Mouse (Mus musculus) layer of hippocampus, postnatal 10 days (tissue): Measurements from ENCODE around the gene Mtch1. TPM values are rescaled to one million over a fixed set of nuclear protein-coding genes. Genes with fewer than 3 reads are reported as not detected.
"Not testable (repeated sequence)": the region's sequence is repeated elsewhere in the genome, so short reads cannot be mapped to it uniquely, and the experiment has no call there.

Source experiments
- DNase-seq, 2 experiments: peaks; one replicate each; pipeline ENCODE4 v3.0.0; 2021; ENCODE audit warnings: low spot score in 2 of 2
- total RNA-seq, 2 experiments: library from RNA; stranded (reverse); gene quantifications; 2 replicates each; pipeline ENCODE4 v1.2.3; 2021

The Mtch1 gene
- total RNA-seq, 2 experiments from 2014 or later: 505 to 511 TPM

DNA sequence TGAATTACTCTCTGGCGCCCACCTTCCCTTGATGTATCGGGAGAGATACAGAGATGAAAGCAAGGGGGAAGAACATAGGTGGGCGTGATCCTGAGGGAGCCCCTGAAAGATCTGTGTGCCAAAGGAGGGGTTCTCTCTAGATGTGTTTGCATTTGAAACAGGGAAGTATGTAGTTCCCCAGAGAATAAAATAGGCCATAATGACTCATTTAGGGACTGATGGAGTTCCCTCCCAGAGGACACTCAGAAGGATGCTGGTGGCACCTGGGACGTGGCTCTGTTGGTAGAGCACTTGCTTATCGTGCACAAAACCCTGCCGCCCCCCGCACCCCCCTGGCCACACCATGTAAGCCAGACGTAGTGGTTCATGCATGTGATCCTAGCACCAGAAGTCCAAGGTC, 15.4 kb upstream of the Mtch1 start:
- DNase-seq: no peak

DNA sequence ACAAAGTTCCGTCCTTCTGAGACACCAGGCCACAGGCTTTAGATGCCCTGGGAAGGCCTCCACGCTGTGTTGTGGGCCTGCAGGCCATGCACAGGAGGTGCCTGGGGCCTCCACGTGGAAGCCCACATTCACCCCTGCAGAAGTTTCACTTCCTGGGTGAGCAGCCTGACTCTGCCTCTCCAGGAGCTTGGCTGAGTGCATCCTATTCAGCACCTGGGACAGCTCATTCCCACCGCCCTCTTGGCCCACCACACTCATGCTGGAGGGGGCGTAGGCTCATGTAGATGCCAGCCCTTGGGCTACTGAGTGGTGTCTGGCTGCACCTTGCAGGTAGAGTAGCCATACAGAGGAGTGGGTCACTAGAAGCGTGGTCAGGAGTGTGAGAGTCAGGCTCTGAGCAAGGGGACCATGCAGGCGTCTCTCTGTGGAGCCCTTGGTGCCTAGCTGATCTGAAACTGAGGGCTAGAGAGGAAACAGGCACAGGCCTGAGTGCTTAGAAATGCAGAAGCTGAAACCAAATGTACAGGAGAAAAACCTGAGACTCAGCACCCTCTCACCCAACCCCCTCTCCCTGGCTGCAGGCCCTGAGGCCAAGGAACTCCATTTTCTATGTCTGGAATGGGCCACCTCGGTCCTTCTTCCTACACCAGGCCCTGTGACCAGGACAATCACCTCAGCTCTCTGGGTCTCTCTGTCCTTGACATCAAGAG, 14.4 kb upstream of the Mtch1 start:
- DNase-seq: no peak

DNA sequence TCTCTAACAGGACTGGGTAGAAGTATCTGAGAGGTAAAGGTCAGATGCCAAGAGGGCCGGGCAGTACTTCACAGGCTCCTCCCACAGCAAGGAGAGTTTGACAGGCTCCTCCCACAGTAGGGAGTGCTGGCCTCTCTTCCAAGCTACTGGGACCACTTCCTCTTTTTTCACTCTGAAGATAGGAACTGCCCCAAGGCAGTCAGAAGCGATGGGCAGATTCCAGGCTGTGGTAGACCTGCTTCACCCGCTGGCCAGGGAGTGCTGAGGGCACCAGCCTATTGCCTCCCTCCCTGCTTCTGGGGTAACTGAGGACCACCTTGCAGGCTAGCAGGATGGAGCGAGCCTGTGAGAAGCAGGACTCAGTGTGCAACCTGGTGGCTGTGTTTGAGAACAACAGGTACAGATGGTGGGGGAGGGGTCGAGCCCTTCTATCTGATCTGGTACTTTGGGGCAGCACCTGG, 13.1 kb upstream of the Mtch1 start, which contains the start of gene Fgd2:
Gene Fgd2, plus strand, starts transcription at position 154 of the 461 bp plus-strand sequence.
- no peak for DNase-seq

DNA sequence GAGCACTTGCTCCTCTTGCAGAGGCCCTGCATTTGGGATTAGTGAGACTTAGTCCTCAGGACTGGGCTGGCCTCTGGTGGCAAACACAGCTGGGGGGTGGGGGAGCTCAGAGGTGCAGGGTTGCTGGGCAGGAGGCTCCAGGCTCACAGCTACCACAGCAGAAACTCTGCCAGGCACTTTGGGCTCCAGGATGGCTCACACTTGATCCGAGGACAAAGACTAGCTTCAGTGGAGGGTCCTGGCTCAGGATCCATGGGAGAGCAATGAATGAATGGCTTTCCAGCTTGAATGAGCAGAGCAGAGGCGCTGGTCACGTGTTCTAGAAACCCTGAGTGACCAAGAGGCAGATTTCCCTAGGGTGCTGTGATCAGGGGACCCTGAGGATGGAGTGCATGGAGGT, 11.2 kb upstream of the Mtch1 start:
- DNase-seq: no peak

DNA sequence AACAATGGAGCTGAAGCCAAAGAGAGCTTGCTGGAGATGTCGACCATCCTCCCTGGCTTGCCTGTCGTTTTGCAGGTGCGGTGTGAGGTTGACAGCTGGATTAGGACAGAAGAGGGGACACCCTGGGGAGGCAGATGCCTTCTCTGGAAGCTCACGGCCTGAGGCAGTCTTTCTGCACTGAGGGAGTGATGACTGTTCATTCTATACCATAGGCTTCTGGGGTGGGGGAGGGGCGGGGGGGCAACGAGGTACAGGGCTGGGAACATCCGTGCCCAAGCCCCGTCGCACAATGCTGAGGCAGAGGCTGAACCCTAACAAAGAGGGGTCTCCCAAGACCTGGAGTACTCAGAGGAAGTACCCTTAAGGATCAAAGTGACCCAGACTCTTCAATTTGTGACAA, 9.1 kb upstream of the Mtch1 start:
- no peak for DNase-seq

DNA sequence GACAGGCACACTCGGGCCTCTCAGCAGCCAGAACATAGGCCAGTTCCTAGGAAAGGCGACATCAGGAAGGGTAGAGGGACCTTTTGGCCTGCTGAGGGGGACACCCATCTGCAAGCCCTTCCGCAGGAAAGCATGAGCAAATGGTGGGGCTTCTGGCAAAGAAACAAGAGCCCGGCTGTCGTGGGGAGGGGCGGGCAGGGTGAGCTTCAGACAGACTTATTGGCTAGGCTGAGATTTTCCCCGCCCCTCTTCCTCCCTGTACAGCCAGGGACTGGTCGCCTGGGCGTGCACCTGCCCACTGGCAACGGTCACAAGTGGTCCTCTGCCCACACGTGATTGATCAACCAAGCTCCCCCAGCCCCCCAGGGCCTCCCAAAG, 8.7 kb upstream of the Mtch1 start:
- DNase-seq: peak; percentile 64 to 75

DNA sequence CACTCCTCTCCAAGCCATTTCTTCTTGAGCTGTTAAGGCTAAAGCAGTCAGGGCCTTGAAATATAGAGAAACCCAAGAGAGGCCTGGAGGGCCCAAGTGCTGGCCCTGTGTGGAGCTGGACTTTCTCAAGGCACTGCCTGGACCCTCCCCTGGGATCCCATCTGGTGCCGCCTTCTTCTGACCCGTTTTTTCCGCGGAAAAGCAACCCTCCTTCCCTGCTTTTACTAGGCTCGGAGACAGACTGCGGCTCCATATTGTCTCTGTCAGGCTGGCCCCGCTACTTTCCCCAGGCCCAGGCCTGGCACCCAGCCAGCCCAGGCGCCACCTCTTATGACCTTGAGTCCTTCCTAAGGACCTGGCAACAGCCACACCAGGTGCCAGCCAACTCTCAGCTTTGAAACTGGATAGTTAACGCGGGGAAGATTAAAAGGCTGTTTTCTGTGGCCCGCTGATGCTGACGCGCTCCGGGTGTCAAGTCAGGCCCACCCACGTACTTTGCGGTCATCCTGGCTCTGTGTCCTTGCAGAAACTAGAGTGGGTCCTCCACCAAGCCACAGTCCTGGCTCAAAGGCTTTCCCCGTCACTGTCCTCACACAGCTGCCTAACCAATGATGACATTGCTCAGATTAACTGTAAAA, 8.2 kb upstream of the Mtch1 start:
- DNase-seq: peak; percentile 51 to 67

DNA sequence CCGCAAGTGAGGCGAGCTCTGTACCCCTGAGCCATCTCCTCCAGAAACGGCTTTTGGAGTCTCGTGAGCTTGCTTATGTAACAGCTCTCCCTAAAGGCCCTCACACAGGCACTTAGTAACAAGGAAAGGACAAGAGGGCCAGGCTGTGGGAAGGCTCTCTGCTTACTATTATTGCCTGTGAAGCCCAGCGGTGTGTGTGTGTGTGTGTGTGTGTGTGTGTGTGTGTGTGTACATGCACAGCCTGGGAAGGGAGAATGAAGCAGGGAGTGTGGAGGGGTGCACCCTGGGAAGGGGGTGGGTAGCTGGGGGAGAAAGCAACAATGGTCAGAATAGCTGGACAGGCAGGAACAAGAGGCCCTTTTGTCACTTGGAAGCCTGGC, 7.7 kb upstream of the Mtch1 start:
- DNase-seq: no peak

DNA sequence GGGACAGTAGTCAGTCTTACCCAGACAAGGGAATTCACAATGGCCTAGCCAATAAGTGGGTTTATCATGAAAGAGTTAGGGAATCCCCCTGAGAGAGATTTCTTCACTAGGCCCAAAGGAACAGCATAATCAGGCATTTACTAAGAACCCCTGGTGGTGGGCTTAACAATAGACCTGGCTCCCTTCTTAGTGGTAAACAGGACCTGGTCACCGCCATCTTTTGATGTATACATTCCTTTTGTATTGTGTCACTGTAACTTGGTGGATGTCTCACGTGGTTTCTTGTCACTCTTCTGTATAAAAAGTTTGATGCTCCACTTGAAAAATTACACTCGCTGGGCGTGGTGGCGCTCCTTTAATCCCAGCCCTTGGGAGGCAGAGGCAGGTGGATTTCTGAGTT, 3.3 kb upstream of the Mtch1 start:
- not testable (repeated sequence) for DNase-seq

DNA sequence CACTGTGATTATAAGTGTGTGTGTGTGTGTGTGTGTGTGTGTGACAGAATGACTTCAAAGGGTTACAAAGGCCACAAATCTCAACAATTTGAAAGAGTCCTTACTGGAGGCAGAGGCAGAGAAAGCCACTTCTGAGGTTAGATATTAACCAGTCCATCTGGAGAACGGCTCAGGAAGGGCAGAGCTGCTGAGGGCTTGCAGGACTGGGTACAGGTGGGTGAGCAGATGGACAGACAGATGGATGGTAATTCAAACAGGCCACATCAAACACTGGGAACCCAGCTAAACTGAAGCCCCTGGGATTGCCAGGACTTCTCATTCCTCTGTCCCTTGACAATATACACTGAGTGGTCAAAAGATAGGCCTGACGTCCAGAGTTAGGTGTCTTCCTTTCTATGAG, 1.3 kb upstream of the Mtch1 start:
- no peak for DNase-seq

DNA sequence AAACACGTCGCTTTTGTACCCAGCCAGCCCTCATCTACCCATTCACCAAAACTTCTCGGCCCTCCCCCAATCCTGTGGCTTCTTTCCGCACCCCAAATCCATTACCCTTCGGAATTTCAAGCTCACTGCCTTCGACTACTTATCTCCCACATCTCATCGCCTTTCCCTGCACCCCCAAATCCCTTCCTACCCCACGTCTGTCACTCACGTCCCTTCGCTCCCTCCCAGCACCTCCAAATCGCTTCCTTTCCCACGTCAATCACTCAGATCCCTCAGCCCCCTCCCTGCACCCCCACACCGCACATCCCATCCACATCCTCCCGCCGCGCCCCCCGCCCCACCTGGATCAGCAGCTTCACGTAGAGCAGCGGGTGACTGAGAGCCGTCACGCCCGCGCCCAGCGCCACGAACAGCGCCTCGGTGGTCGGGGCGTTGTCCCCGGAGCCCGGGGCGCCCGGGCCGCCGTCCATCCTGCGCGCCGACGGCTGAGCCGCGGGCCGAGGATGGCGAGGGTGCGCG, 549 bp downstream of the Mtch1 start:
- peak; percentile 52 to 63 for DNase-seq

DNA sequence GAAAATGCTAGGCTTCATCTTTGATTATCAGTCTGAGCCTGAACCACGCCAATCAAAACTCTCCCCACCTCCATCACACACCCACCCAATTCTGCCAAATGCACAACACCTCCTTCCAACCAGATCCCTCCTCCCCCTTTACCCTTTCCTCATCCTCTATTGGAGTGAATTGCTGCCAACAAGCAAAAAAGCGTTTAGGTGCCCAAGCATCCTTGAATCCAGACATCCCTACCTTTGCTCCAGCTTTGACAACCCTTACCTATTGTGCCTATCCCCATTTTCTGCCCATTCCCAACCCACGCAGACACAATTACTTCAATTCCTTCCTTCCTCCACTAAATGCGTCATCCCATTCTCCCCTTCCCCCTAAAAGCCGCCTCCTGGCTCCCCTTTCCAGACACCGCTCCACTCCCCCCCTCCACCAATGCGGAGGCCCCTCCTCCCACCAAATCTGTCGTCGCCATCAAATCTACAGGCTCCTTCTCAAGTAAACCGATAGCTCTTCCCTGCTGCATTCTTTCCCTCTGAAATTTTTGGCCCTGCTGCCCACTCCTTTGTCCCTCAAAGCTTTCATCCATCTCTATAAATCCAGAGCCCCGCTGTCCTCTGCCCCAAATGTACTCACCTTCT, 1.1 kb downstream of the Mtch1 start:
- DNase-seq: peak; percentile 68 to 70

DNA sequence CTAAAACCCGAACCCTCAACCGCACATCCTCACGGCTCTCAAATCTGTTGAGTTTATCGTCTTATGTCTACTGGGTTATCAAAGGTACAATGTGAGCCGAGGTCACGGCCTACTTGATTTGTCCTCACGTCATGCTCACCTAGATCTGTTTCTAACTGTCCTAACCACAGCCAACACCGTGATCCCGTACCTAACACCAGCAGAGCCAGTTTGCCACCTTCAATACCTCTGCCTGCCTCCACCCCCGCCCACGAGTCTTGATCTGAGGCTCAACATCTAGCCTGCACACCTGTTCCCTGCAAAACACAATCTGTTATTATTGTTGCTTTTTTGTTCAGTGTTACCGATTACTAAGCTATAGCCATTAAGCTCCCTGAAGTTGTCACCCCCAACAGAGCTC, 2.5 kb downstream of the Mtch1 start:
- DNase-seq: no peak

DNA sequence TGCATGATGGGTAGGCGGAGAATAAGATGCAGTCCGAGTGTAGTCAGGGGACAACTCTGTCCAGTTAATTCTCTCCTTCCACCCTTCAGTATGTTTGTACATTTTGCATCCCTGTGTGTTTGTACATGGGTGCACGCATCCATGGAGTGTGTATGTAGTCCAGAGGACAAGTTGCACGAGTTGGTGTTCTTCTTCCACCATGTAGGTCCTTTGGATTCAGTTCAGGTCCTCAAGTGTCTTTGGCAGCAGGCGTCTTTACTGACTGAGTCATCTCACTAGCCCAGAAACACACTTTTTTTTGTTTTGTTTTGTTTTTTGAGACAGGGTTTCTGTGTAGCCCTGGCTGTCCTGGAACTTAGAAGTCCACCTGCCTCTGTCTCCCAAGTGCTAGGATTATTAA, 4.5 kb downstream of the Mtch1 start:
- no peak for DNase-seq

DNA sequence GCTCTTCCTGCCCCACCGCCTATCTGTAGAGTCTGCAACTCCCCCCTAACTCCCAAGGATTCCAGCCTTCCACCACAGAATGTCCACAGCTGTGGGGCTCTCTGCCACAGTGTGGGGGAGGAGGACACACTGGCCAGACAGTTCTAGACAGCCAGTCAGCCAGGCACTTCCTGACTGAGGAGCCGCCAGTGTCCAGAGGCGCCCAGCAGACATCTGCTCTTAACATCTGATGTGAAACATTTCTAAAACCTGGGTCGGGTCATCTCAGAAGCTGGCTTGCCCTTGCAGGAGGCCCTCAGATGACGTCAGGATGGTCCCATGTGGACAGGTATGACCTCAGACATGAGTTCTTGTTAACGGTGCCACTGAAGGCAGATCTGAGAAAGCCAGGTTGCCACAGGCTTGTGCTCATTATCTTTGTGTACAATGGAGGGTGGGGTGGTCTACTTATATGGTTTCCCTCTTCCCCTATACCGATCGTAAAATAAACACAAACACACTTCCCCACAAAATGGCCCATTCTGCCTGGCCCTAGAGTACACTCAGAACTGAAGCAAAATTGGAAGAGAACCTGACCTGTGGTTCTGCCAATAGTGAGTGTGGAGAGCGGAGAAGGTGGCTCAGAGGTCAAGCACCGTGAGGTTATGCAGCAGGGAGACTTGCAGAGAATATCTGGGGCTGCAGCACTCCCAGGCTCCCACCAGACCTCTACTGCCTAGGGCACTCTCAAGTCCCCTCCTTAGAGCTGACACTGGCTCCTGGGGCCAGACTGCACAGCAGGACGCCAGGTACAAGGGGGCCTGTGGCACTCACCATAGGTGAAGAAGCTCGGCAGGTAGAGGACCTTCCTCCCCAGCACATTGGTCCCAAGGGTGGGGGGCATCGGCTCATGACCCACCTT, 5.5 kb downstream of the Mtch1 start:
- DNase-seq: no peak

DNA sequence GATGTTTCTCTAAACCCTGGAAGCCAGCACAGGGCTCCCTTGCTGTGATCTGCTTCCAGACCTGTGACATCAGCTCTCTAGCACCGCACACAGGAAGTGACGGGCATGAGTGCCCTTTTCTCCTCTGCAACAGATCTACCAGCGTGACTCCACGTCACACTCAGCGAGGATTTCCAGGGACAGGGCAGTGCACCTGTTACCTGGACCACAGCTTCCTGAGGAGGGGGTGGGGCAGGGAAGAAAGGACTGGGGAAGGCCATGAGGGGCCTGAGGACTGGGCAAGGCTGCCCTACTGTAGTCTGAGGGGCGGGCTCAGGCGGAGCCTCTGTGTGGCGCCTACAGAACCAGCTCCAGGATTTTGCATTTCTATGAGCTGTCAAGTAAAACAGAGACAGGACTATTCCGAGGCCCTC, 6.1 kb downstream of the Mtch1 start:
- DNase-seq: no peak

DNA sequence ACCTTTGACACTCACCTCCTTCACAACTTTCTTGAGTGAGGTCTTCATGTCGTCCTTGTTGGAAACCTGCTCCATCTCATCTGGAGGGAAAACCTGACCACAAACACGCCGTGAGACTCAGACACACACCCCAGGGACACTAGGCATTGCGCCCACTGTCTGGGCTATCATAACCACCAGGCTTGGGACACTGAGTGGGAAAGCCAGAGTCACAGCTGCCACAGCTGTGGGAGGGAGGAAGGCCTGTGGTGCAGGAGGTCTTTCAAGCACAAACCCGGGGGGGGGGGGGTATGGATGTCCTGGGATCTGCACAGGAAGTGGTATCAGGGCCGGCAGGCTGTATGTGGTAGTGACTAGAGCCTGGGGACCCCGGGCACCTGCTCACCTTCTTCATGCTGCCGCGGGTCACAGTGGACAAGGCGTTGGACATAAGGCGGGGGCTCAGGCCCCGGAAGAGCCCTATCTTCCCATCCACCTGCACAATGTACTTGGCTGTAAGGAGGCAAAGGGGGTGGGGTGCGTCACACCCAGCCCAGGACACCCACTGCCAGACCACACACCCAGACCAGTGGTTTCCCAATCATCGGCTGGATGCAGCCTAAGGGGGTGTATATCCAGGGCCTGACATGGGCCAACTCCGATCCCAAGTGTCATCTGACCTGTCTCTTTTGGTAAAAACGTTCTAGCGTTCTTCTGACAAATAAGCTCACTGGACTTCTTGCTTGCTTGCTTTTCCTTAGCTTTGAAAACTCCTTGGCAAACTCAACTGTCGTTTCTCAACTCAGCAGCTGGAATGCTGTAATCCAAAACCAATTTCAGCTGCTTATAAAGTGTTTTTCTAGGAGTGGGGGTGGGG, 7.1 kb downstream of the Mtch1 start:
- no peak for DNase-seq

DNA sequence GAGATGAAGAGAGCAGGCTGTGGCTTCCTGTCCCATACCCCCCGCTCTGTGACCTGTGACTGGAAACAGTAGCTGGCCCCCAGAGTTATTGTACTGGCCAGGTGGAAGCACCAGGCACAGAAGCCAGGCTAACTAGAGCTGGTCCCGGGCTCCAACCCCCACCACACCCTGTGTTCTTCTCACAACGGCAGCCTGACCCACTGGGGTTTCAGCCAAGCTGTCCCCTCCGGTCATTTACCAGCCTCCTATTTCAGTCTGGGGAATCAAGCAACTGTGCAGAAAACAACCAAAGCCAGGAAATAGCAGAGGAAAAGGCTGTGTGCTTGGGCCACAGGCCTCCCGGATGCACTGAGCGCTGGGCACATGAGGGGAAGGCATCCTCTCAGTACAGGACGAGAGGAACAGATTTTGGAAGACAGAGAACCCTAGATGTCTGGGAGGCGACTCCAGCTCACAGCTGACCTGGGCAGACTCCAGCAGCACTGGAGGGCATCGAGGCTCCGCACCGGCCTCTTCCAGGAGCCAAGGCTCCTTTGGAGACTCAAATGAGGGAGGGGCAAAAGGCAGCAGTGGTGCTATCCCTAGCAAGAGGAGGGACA, 8.5 kb downstream of the Mtch1 start:
- peak in 1 of 2 experiments; percentile 58 for DNase-seq

DNA sequence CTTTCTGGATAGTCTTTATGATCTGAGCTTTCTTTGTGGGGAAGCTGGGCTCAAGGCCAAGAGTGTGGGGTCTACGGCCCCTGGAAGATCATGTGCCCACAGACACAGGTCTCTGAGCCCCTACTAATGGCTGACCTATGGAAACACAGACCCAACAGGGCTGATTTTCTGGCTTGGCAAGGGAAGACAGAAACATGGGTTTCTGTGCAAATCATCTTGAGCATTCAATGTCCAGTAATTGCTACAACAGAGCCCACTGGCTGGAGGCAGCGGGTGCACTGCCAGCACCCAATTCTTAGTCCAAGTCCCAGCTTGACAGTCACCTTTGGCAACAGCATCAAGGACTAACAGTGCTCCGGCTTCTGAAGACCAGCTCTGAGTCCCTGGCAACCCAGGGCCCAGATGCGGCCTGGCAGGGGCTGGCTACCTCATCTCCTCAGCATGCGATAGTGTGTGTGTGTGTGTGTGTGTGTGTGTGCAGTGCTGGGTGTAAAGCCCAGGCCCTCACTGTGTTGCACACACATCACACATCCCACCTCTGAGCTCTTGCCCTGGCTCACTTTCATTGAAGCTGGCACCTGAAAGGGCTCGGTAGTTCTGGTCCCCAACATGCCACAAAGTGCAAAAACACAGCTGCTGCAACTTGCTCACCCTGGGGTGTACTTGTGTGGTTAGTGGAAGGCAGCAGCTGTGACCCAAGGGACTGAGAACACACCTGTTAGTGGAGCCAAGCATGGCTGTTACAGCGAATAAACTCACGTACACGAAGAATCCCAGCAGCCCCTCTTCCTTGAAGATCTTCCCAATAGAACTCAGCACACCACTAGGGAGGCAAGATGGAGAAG, 9.5 kb downstream of the Mtch1 start:
- DNase-seq: peak; percentile 50 to 64
